Mouse (Mus musculus) CD8-positive naive resting alpha-beta T cell, adult 2 months (primary cell): ENCODE data around the gene Prm3.
A peak's percentile ranks its signal among the peaks of the same experiment; 100 is the strongest.
"Not testable (repeated sequence)": the region's sequence is repeated elsewhere in the genome, so short reads cannot be mapped to it uniquely, and the experiment has no call there.

Source experiments
- DNase-seq, 2 experiments: peaks; one replicate each; pipeline ENCODE4 v3.0.0; 2022; ENCODE audit warnings: low read depth in 2 of 2, low spot score in 2 of 2

The Prm3 gene

GRCm38 (mm10) chr16:10802420-10802819, 11.7 kb upstream of the Prm3 start:
- not testable (repeated sequence) for DNase-seq

GRCm38 (mm10) chr16:10796034-10796433, 5.3 kb upstream of the Prm3 start, which contains the start of gene Prm2:
Gene Prm2, minus strand, starts transcription at chr16:10796134.
- no peak for DNase-seq

- no peak for DNase-seq
These were observed 1.8 kb downstream of the Prm3 start for GRCm38 (mm10) chr16:10788866-10789265.

GRCm38 (mm10) chr16:10788271-10788670, 2.4 kb downstream of the Prm3 start, which contains the start of gene Tnp2:
Gene Tnp2, minus strand, starts transcription at chr16:10788660.
- DNase-seq: no peak

- no peak for DNase-seq
These were observed 3.1 kb downstream of the Prm3 start for GRCm38 (mm10) chr16:10787548-10788058.

GRCm38 (mm10) chr16:10786782-10787547, 3.7 kb downstream of the Prm3 start:
- no peak for DNase-seq

- DNase-seq: peak; percentile 77 to 85
These were observed 4.4 kb downstream of the Prm3 start for GRCm38 (mm10) chr16:10786288-10786687.

- peak; percentile 90 to 91 for DNase-seq
These were observed 5.1 kb downstream of the Prm3 start, which contains the start of gene Socs1 for GRCm38 (mm10) chr16:10785371-10786231. Gene Socs1, minus strand, starts transcription at chr16:10785536.

GRCm38 (mm10) chr16:10784793-10785370, 5.8 kb downstream of the Prm3 start:
- DNase-seq: peak; percentile 97 to 98

- DNase-seq: peak in 1 of 2 experiments; percentile 33
These were observed 6.6 kb downstream of the Prm3 start for GRCm38 (mm10) chr16:10783883-10784792.

GRCm38 (mm10) chr16:10783451-10783850, 7.3 kb downstream of the Prm3 start:
- DNase-seq: no peak

- no peak for DNase-seq
These were observed 7.6 kb downstream of the Prm3 start for GRCm38 (mm10) chr16:10783152-10783434.

GRCm38 (mm10) chr16:10782377-10783151, 8.2 kb downstream of the Prm3 start:
- DNase-seq: no peak

GRCm38 (mm10) chr16:10781862-10782371, 8.8 kb downstream of the Prm3 start:
- peak; percentile 39 to 54 for DNase-seq

- DNase-seq: no peak
These were observed 10.0 kb downstream of the Prm3 start for GRCm38 (mm10) chr16:10780631-10781120.

- no peak for DNase-seq
These were observed 13.0 kb downstream of the Prm3 start for GRCm38 (mm10) chr16:10777579-10778160.

GRCm38 (mm10) chr16:10776322-10776721, 14.4 kb downstream of the Prm3 start:
- no peak for DNase-seq

- no peak for DNase-seq
These were observed 16.0 kb downstream of the Prm3 start for GRCm38 (mm10) chr16:10774726-10775125.

- DNase-seq: no peak
These were observed 17.2 kb downstream of the Prm3 start for GRCm38 (mm10) chr16:10773543-10773942.
